Mouse (Mus musculus) brain, adult 10 weeks (tissue): Measurements from ENCODE around the gene Rpp25l. TPM values are rescaled to one million over a fixed set of nuclear protein-coding genes. Genes with fewer than 3 reads are reported as not detected.

Experiments used
- polyA plus RNA-seq: library from polyadenylated mRNA; stranded (reverse); fragments of 350-450 nt; fragmentation: Illumina TruSeq; extraction: RNeasy Lipid Tissue Mini Kit (QIAGEN cat#74804); gene quantifications from one replicate; pipeline ENCODE4 v1.2.3, GENCODE M21; 2015; ENCODE audit warnings: low read depth, low replicate concordance

Rpp25l gene
- 36.1 TPM for polyA plus RNA-seq

DNA sequence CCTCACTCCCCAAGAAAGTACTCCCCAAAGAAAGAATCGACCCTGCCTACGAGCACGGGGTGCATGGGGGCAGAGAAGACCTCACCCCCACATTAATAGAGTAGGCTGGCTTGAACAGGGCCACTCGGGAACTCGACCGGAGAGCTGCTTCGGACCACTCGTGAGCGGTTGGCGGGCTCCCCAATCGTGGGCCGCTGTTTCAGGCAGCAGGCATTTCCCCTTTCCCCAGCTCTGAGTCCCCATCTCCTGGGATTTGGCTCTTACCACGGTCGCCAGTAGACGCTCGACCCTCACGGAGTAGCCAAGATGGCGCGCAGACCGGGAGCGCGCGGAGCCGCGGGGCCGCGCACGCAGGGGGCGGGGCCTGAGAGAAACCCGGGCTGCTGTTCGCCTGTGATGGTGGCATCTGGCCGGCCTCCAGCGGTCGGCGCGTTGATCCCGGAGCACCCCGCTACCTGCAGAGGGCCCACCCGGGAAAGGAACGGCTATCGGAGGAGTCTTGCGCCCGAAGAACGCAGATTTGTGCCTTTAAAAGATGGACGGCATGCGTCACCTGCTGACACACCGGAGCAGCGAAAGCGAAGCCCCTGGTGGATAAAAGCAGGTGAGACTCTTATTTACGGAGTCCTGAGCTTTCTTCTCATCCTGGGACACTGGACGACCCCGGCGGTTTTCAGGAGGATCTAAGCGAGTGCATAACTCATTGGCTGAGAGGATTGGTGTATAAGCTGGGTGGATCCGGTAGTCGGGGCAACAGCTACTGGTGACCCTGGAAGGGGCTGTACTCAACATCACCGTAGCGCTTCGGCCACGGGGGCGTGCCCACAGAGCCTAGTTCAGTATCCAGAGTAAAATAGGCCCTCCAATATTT is at the start of gene Rpp25l:
Gene Rpp25l (minus strand): TSS at position 338 of the 871 bp plus-strand sequence.

DNA sequence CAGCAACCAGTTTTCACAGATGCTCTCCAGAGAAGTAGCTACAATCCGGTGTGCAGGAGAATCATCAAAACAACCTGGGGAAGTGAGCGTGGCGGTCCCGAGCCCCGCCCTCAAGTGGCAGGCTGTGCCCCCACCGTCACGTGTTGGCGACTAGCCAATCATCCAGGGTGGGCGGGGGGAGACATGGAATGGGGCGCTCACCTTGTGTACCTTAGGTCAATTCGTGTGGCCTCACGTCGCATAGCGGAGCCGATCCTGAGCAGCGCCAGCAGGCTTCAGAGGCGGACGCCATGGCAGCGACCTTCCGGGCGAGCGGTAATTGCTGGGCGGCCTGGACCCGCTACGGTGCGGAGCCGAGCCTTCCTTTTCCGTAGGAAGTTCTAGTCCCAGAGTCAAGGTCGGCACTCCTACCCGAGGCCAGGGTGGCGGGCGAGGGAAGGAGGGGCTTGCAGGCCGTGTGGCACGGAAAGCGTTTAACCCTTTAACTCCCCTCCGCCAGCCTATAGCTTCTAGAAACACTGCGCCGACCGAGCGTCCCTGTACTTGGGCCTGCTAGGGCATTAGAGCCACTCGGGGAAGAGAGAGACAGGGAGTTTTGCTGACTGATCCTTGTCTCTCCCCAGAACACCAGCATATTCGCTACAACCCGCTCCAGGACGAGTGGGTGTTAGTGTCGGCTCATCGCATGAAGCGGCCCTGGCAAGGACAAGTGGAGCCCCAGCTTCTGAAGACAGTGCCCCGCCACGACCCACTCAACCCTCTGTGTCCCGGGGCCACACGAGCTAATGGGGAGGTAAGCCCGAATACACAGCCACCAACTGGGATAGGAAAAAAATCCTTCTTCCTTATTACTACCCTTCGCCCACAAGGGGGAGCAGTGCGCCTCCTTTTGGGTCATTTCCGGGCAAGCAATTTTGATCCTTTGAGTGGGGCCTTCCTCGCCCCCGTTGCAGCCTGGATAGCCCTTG is 42.3 kb upstream of the Rpp25l start, which contains the start of gene Sigmar1:
Gene Sigmar1 (minus strand): TSS at position 820 of the 968 bp plus-strand sequence.

DNA sequence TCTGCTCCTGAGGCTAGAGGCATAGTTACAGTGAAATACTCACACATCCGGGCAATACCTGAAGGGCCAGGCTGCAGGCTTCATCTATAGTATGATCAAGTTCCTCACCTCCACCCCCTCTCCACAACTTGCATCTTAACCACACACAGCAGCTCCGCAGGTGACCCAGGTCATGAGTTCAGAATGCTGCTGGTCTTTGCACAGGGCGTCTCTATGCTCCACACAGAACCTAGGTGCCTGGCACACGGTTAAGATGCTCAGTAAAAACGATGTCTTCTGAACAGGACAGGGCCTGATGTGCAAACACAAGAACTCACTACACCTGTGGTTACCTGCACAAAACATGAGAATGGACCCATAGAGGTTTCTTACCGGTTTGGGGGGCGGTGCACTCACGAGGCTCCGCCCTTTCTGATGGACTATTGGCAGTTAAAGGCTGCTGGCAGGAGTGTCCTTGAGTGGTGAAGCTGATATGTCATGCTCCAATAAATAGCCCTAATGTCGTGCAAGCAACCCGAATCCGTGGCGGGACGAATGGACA is 41.5 kb upstream of the Rpp25l start, which contains the start of gene Galt:
Gene Galt (plus strand): TSS at position 432 of the 541 bp plus-strand sequence.

DNA sequence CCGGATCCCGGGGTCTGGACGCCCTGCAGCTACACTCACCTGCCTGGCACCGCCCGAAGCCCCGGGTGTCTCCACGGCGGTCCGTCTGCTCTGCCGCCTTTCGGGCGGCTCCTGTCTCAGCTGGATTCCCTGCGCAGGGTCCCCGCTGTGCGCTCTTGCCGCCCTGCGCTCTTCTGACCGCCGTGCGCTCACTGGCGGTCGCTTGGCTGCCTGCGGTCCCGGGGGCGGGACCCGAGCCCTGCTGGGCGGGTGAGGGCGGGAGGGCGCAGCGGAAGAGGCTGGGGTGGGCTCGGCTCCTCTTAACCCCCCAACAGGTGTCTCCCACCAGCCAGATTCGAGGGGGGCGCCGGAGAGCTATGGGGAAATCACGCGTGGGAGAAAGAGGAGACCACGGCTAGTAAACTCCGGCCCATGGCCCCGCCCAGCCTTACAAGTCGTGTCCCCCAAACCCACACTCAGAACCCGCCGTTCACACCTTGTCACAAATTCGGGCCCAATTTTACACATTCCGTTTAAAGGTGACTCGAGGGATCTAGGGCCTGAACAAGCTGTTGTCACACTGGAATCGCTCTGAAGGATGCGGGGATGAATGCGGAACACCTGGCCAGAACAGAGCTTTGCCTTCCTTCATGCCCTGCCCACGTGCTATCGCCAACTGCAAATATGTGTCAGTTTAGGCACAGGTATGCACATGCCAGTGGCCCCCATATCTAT is 17.9 kb upstream of the Rpp25l start, which contains the start of gene Arid3c:
Gene Arid3c (minus strand): TSS at position 91 of the 714 bp plus-strand sequence.

DNA sequence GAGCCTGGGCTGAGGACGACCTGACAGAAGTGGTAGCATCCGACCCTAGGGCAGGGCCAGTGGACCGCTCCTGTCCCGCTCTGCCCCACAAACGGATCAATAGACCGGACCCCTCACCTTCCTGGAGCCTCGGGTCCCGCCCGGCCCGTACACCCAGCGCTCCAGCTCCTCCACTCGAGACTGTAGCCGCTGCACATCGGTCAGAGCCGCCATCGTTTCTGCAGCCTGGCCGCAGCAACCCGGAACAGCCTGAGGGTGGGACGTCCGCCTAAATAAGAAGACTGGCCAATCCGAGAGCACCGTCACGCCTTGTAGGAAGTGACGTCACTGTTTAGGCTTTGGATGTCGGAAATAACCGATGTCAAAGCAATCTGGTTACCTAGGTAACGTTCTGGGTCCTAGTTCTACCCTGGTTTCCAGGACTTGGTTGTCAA is 9.6 kb upstream of the Rpp25l start, which contains the start of gene Dctn3:
Gene Dctn3 (minus strand): TSS at position 253 of the 434 bp plus-strand sequence.

DNA sequence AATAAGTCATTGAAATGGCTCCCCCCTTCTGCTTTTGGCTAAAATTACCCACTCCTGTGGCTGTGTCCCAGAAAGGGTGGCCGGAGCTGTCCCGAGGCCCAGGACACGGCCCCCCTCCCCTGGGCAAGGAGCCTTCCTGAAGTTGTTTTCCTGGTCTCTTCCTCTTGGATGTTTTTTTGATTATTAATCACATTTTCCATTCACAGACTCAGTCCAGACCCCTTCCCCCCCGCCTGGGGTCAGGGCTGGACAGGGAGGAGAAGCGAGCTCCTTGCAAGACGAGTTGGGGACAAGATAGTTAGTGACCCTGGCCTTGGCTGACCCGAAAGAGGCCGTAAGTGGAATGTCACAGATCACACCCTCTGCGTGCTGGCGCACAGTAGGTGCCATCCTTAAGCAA is 13.6 kb downstream of the Rpp25l start, which contains the start of gene Il11ra1:
Gene Il11ra1 (plus strand): TSS at position 207 of the 400 bp plus-strand sequence.

DNA sequence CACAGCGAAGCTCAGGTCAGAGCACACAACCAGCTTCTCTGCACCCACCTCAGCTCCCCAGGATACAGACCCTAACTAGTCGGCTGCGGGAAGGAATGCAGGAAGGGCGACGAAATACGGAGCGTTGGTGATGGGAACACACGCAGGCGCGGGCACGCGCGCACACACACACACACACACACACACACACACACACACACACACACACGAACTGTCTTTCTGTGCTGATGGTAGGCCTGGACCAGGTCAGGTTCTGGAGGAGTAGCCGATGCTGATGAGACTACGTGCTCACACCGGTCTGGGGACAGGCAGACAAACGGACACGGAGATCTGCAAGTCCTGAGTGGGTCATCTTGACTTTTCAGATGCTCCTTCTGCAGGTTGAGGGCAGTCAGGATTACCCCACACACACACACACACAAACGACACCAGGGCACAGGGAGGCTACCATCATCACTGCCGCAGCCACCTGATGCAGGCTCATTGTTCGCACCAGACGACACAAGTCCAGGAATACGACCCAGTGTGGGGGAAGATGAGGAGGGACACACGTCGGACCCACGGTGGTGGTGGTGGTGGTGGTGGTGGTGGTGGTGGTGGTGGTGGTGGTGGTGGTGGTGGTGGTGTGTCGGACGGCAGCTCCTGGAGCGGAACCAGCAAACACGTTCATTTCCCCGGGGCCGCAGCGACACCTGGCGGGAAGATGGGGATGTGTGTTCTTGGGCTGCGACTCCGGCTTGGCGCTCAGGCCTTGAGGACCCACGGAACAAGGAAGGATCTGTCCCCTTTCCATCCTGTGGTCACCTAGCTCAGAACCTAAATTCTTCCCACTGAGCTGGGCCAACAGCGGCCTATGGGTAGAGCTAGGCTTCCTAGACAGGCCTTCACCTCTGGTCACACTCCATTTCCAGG is 16.1 kb downstream of the Rpp25l start, which contains the start of gene Cntfr:
Gene Cntfr (minus strand): TSS at position 160 of the 912 bp plus-strand sequence.

Other genes starting within 250 kb of the Rpp25l start
- gene Kif24, start 248.6 kb downstream of the Rpp25l start, polyA plus RNA-seq: 0.91 TPM
- 56.2 TPM for gene Nudt2, start 248.4 kb downstream of the Rpp25l start, polyA plus RNA-seq
- gene AI464131, start 210.5 kb downstream of the Rpp25l start, polyA plus RNA-seq: 18.8 TPM
- 8.2 TPM for gene 1110017D15Rik, start 196.2 kb downstream of the Rpp25l start, polyA plus RNA-seq
- gene Fam219a, start 144.0 kb downstream of the Rpp25l start, polyA plus RNA-seq: 133 TPM
- gene Dnaic1, start 143.8 kb downstream of the Rpp25l start, polyA plus RNA-seq: 7.5 TPM
- gene Enho, start 73.2 kb downstream of the Rpp25l start, polyA plus RNA-seq: 108 TPM
- 73.5 TPM for gene Cntfr, start 16.4 kb downstream of the Rpp25l start, polyA plus RNA-seq
- gene Il11ra1, start 13.5 kb downstream of the Rpp25l start, polyA plus RNA-seq: 50.0 TPM
- 210 TPM for gene Dctn3, start 9.6 kb upstream of the Rpp25l start, polyA plus RNA-seq
- 0.88 TPM for gene Arid3c, start 17.6 kb upstream of the Rpp25l start, polyA plus RNA-seq
- gene Galt, start 41.7 kb upstream of the Rpp25l start, polyA plus RNA-seq: 94.3 TPM
- gene Sigmar1, start 42.6 kb upstream of the Rpp25l start, polyA plus RNA-seq: 50.7 TPM
- 391 TPM for gene Ccl27a, start 60.7 kb upstream of the Rpp25l start, polyA plus RNA-seq
- 9.2 TPM for gene Gm21541, start 190.1 kb upstream of the Rpp25l start, polyA plus RNA-seq
- gene Gm20878, start 228.0 kb upstream of the Rpp25l start, polyA plus RNA-seq: 51.7 TPM